Mouse (Mus musculus) bone marrow macrophage, adult 2 months (primary cell): ENCODE measurements around the gene Pga5.

Experiments used
- CTCF ChIP-seq: IDR thresholded peaks from 2 replicates; pipeline ENCODE4 v1.5.1; 2012; ENCODE audit warnings: low read depth, mild to moderate bottlenecking, low read length, moderate library complexity
- POLR2A ChIP-seq: IDR thresholded peaks from 2 replicates; pipeline ENCODE4 v1.6.1; 2012; ENCODE audit warnings: mild to moderate bottlenecking, low read depth, low read length, borderline replicate concordance

GRCm38 (mm10) chr19:10715476-10715875, 37.6 kb upstream of the Pga5 start:
- TF ChIP-seq CTCF (no peak), POLR2A (no peak)
